Mouse (Mus musculus) liver, embryonic 13.5 days (tissue): ENCODE results near the gene Atp5g2. TPM values are rescaled to one million over a fixed set of nuclear protein-coding genes. Genes with fewer than 3 reads are reported as not detected.

Experiments
- ATAC-seq: fragments of 200-750 bp; cut with Nextera tagmentation; 2 replicates; pipeline ENCODE4 v1.8.0; 2017; ENCODE audit warnings: low read depth, mild to moderate bottlenecking, moderate number of reproducible peaks, moderate library complexity
- DNase-seq: peaks from one replicate; pipeline ENCODE4 v3.0.0; 2022
- H3K27ac ChIP-seq: fragments of 300-500 bp; sonication (generic); 2 replicates; pipeline ENCODE4 v1.5.1; 2015; ENCODE audit warnings: moderate library complexity, mild to moderate bottlenecking, inconsistent platforms
- H3K27me3 ChIP-seq: fragments of 300-500 bp; sonication (generic); 2 replicates; pipeline ENCODE4 v1.6.1; 2015; ENCODE audit warnings: mild to moderate bottlenecking, inconsistent platforms
- H3K36me3 ChIP-seq: fragments of 300-500 bp; sonication (generic); 2 replicates; pipeline ENCODE4 v1.6.1; 2015; ENCODE audit warnings: mild to moderate bottlenecking, inconsistent platforms
- H3K4me1 ChIP-seq: fragments of 300-500 bp; sonication (generic); replicated peaks from 2 replicates; pipeline ENCODE4 v1.6.1; 2015; ENCODE audit warnings: inconsistent platforms
- H3K4me2 ChIP-seq: fragments of 300-500 bp; sonication (generic); 2 replicates; pipeline ENCODE4 v1.6.1; 2015; ENCODE audit warnings: inconsistent platforms, mild to moderate bottlenecking, moderate library complexity
- H3K4me3 ChIP-seq: fragments of 300-500 bp; sonication (generic); replicated peaks from 2 replicates; pipeline ENCODE4 v1.5.1; 2015; ENCODE audit warnings: mild to moderate bottlenecking, inconsistent platforms
- H3K9ac ChIP-seq: fragments of 300-500 bp; sonication (generic); 2 replicates; pipeline ENCODE4 v1.6.1; 2015; ENCODE audit warnings: mild to moderate bottlenecking, inconsistent platforms
- H3K9me3 ChIP-seq: fragments of 300-500 bp; sonication (generic); replicated peaks from 2 replicates; pipeline ENCODE4 v1.6.1; 2016; ENCODE audit warnings: inconsistent platforms
- WGBS: fragments of 180-500 bp; shearing (Covaris S2); methylation state at CpG from one replicate; pipeline ENCODE4 v1.1.7; 2015; ENCODE audit not compliant: insufficient replicate concordance; 5-methylcytosine and 5-hydroxymethylcytosine counted together
- polyA plus RNA-seq: library from polyadenylated mRNA; unstranded; fragments of >200 nt; fragmentation: Nextera tagmentation; extraction: Ambion mirVana; gene quantifications from 2 replicates; pipeline ENCODE4 v1.2.1, GENCODE M21; 2015

Gene Atp5g2
- 32.5 and 38.7 TPM in 2 replicates for polyA plus RNA-seq

- H3K4me1 ChIP-seq: peaks cover 39% of the 10 kb centered on the region
- 15% methylated on average over 37 of the region's 37 CpGs for WGBS
- H3K27me3 ChIP-seq: peaks cover 29% of the 10 kb centered on the region
Measured at GRCm38 (mm10) chr15:102672215-102673071, at the start of gene Atp5g2. Gene Atp5g2, minus strand, starts transcription at chr15:102672352.

GRCm38 (mm10) chr15:102721016-102721898 lies 49.1 kb upstream of the Atp5g2 start:
- Histone ChIP-seq H3K27me3 (no peaks in the 10 kb centered on the region), H3K4me2 (peak overlapping the region; percentile 73), H3K4me3 (peak overlapping the region; percentile 75), H3K9me3 (no peaks in the 10 kb centered on the region), H3K36me3 (no peaks in the 10 kb centered on the region), H3K27ac (peak overlapping the region; percentile 1; the same call in 1 of the 2 replicates), H3K9ac (peak overlapping the region; percentile 80), H3K4me1 (peaks cover 20% of the 10 kb centered on the region)
- 16% methylated on average over 14 of the region's 14 CpGs for WGBS
- ATAC-seq (no peak), DNase-seq (no peak)

More at GRCm38 (mm10) chr15:102672215-102673071, at the start of gene Atp5g2:
- H3K9ac ChIP-seq: peak within 1 kb of the TSS; percentile 69
- H3K4me3 ChIP-seq: peak within 1 kb of the TSS; percentile 82
- H3K9me3 ChIP-seq: no peaks in the 10 kb centered on the region
- peak; percentile 1 for DNase-seq
- no peak for ATAC-seq
- H3K27ac ChIP-seq: peak within 1 kb of the TSS; percentile 80
- H3K4me2 ChIP-seq: peak within 1 kb of the TSS; percentile 85
- H3K36me3 ChIP-seq: peaks cover 21% of the 10 kb centered on the region

GRCm38 (mm10) chr15:102716132-102716531 lies 44.0 kb upstream of the Atp5g2 start:
- Histone ChIP-seq H3K4me2 (no peak overlapping the region), H3K27ac (no peak overlapping the region), H3K9me3 (no peaks in the 10 kb centered on the region), H3K27me3 (no peaks in the 10 kb centered on the region), H3K4me3 (no peak overlapping the region), H3K36me3 (no peaks in the 10 kb centered on the region), H3K4me1 (peaks cover 9% of the 10 kb centered on the region), H3K9ac (no peak overlapping the region)
- 70% methylated on average over 12 of the region's 12 CpGs for WGBS
- no peak for DNase-seq
- no peak for ATAC-seq

GRCm38 (mm10) chr15:102707736-102708269 lies 35.7 kb upstream of the Atp5g2 start:
- Histone ChIP-seq H3K27ac (no peak overlapping the region), H3K36me3 (no peaks in the 10 kb centered on the region), H3K4me3 (no peak overlapping the region), H3K9me3 (no peaks in the 10 kb centered on the region), H3K9ac (no peak overlapping the region), H3K4me2 (no peak overlapping the region), H3K27me3 (0 out of 2 replicates have a peak, but pooled peaks cover 4% of the 10 kb centered on the region), H3K4me1 (no peaks in the 10 kb centered on the region)
- DNase-seq (no peak), ATAC-seq (no peak)
- 57% methylated on average over 6 of the region's 6 CpGs for WGBS

- Histone ChIP-seq H3K27ac (no peak overlapping the region), H3K4me3 (no peak overlapping the region), H3K4me1 (no peaks in the 10 kb centered on the region), H3K27me3 (0 out of 2 replicates have a peak, but pooled peaks cover 7% of the 10 kb centered on the region), H3K36me3 (no peaks in the 10 kb centered on the region), H3K9ac (no peak overlapping the region), H3K4me2 (no peak overlapping the region), H3K9me3 (no peaks in the 10 kb centered on the region)
- WGBS: 56% methylated on average over 7 of the region's 7 CpGs
- no peak for DNase-seq
- ATAC-seq: no peak
Measured at GRCm38 (mm10) chr15:102705923-102706503, 33.9 kb upstream of the Atp5g2 start.

DNA sequence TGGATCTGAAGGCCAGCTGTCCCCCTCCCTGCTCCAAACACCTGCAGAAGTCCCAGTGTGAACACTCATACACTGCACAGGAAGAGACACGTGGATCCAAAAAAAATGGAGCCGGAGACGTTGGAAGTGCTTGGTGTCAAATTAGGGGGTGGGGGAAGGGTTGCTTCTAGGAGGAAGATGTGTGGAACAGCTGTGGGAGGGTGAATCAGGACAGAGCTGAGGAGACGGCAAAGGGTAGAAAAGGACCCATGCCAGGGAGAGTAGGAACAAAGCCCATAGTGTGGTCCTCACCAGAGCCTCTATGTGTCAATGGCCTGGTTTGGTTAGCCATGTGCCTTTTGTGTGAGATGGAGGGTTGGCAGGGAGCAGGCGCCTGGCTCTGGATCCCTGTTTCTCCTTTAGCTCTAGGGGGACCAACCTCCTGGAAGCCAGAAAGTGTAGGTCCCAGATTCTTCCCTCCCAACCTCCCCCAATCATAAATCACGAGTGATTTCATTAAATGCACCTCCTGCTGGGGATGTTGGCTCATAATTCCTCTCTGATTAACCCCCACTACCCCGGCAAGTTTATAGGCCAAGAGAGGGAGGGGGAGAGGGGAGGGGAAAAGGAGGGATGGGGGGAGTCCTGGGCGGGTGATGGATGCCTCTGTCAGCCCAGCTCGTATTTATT lies 33.2 kb upstream of the Atp5g2 start:
- Histone ChIP-seq H3K27ac (no peak overlapping the region), H3K9me3 (no peaks in the 10 kb centered on the region), H3K36me3 (no peaks in the 10 kb centered on the region), H3K4me2 (no peak overlapping the region), H3K9ac (no peak overlapping the region), H3K4me1 (no peaks in the 10 kb centered on the region), H3K4me3 (no peak overlapping the region), H3K27me3 (peaks cover 10% of the 10 kb centered on the region; the same call in 1 of the 2 replicates)
- WGBS: 51% methylated on average over 9 of the region's 9 CpGs
- no peak for DNase-seq
- no peak for ATAC-seq

GRCm38 (mm10) chr15:102704806-102705205 lies 32.7 kb upstream of the Atp5g2 start:
- H3K4me3 ChIP-seq: no peak overlapping the region
- H3K4me2 ChIP-seq: no peak overlapping the region
- ATAC-seq: no peak
- peaks cover 15% of the 10 kb centered on the region for H3K27me3 ChIP-seq
- no peak for DNase-seq
- WGBS: 42% methylated on average over 5 of the region's 5 CpGs
- no peaks in the 10 kb centered on the region for H3K9me3 ChIP-seq
- no peak overlapping the region for H3K27ac ChIP-seq
- no peak overlapping the region for H3K9ac ChIP-seq
- H3K36me3 ChIP-seq: no peaks in the 10 kb centered on the region
- no peaks in the 10 kb centered on the region for H3K4me1 ChIP-seq

- H3K4me2 ChIP-seq: no peak overlapping the region
- H3K9ac ChIP-seq: no peak overlapping the region
- ATAC-seq (no peak), DNase-seq (no peak)
- H3K36me3 ChIP-seq: no peaks in the 10 kb centered on the region
- no peak overlapping the region for H3K27ac ChIP-seq
- no peak overlapping the region for H3K4me3 ChIP-seq
- no peaks in the 10 kb centered on the region for H3K4me1 ChIP-seq
- peaks cover 32% of the 10 kb centered on the region for H3K27me3 ChIP-seq
- H3K9me3 ChIP-seq: no peaks in the 10 kb centered on the region
- whole genome bisulfite sequencing: 48% methylated on average over 3 of the region's 3 CpGs
Measured at GRCm38 (mm10) chr15:102702972-102703371, 30.8 kb upstream of the Atp5g2 start.

GRCm38 (mm10) chr15:102698193-102698592 lies 26.0 kb upstream of the Atp5g2 start:
- Histone ChIP-seq H3K4me1 (peaks cover under 1% of the 10 kb centered on the region; the same call in 1 of the 2 replicates), H3K27me3 (peaks cover 76% of the 10 kb centered on the region), H3K36me3 (no peaks in the 10 kb centered on the region), H3K4me3 (no peak overlapping the region), H3K9me3 (no peaks in the 10 kb centered on the region), H3K4me2 (no peak overlapping the region), H3K27ac (no peak overlapping the region), H3K9ac (no peak overlapping the region)
- ATAC-seq (no peak), DNase-seq (peak; percentile 30)
- 3% methylated on average over 11 of the region's 11 CpGs for WGBS

GRCm38 (mm10) chr15:102696899-102697298 lies 24.7 kb upstream of the Atp5g2 start:
- no peak overlapping the region for H3K27ac ChIP-seq
- DNase-seq: no peak
- peaks cover 89% of the 10 kb centered on the region for H3K27me3 ChIP-seq
- no peak overlapping the region for H3K4me3 ChIP-seq
- no peak overlapping the region for H3K9ac ChIP-seq
- WGBS: 25% methylated on average over 3 of the region's 3 CpGs
- peaks cover 10% of the 10 kb centered on the region for H3K4me1 ChIP-seq
- H3K4me2 ChIP-seq: no peak overlapping the region
- no peaks in the 10 kb centered on the region for H3K9me3 ChIP-seq
- H3K36me3 ChIP-seq: no peaks in the 10 kb centered on the region
- no peak for ATAC-seq
